Mouse (Mus musculus) kidney, adult 2 months (tissue): ENCODE measurements around the gene Ak6.

Experiments used
- CTCF ChIP-seq: fragments of 200-500 bp; conservative IDR thresholded peaks from 2 replicates; pipeline ENCODE4 v1.5.1; 2011; ENCODE audit warnings: low read depth, mild to moderate bottlenecking, control low read depth, low read length, moderate library complexity, mixed read lengths; ENCODE audit not compliant: insufficient read depth, insufficient read length
- POLR2A ChIP-seq: fragments of 200-500 bp; IDR thresholded peaks from one replicate; pipeline ENCODE4 v1.6.1; 2011; ENCODE audit warnings: low read depth, low read length, control low read depth

- TF ChIP-seq CTCF (peak; percentile 27), POLR2A (no peak)
Measured at GRCm38 (mm10) chr13:100607756-100608155, 43.0 kb upstream of the Ak6 start.
